Mouse (Mus musculus) testis, adult 10 weeks (tissue): ENCODE measurements around the gene Tmem44. TPM values are rescaled to one million over a fixed set of nuclear protein-coding genes. Genes with fewer than 3 reads are reported as not detected.

Experiments used
- polyA plus RNA-seq: library from polyadenylated mRNA; stranded (reverse); fragments of 350-450 nt; fragmentation: Illumina TruSeq; extraction: RNeasy Lipid Tissue Mini Kit (QIAGEN cat#74804); gene quantifications from one replicate; pipeline ENCODE4 v1.2.3, GENCODE M21; 2014; ENCODE audit warnings: low read depth, low replicate concordance

Gene Tmem44
- 0.43 TPM for polyA plus RNA-seq

GRCm38 (mm10) chr16:30550748-30551192 lies at the start of gene Tmem44:
Gene Tmem44, minus strand, starts transcription at chr16:30550842.

GRCm38 (mm10) chr16:30599491-30600268 lies 49.0 kb upstream of the Tmem44 start, which contains the start of gene Fam43a:
Gene Fam43a, plus strand, starts transcription at chr16:30599723.

GRCm38 (mm10) chr16:30587494-30588327 lies 37.1 kb upstream of the Tmem44 start, which contains the start of gene Lsg1:
Gene Lsg1, minus strand, starts transcription at chr16:30587592.

Other genes with a start within 250 kb of the Tmem44 start
- gene Gp5, start 240.1 kb downstream of the Tmem44 start, polyA plus RNA-seq, result 0.45 TPM
- gene Atp13a3, start 144.9 kb downstream of the Tmem44 start, polyA plus RNA-seq, result 32.6 TPM
- gene Lsg1, start 36.8 kb upstream of the Tmem44 start, polyA plus RNA-seq, result 25.9 TPM
- 0.27 TPM for gene Fam43a, start 48.9 kb upstream of the Tmem44 start, polyA plus RNA-seq